Mouse (Mus musculus) embryonic stem cell, embryonic (primary cell): ENCODE measurements around the gene Fmnl1.

Experiments
- CTCF ChIA-PET, 4 experiments: fragments of 300-600 bp in 2 of 4; fragments of 350-600 bp in 2 of 4; sonication (Branson Sonifier 250); formaldehyde crosslinking; loops; one replicate each; lab custom pipeline; 2022; ENCODE audit warnings: inconsistent platforms in 2 of 4; lab: Charles Lee
- POLR2A ChIA-PET, 4 experiments: fragments of 300-600 bp in 2 of 4; fragments of 350-600 bp in 2 of 4; sonication (Branson Sonifier 250); formaldehyde crosslinking; loops; one replicate each; lab custom pipeline; 2022; ENCODE audit warnings: antibody characterized with exemption in 4 of 4, inconsistent platforms in 1 of 4; lab: Charles Lee

Fmnl1 gene

GRCm38 (mm10) chr11:103215355-103215754 lies 44.4 kb downstream of the Fmnl1 start:
- POLR2A ChIA-PET: interaction anchor here in 1 of 4 experiments (1.1 to 1.8 kb wide), 2 partner anchors 24 to 31 kb away, joined by 3 to 4 read pairs; no protein-coding TSS in a partner anchor
- CTCF ChIA-PET: interaction anchor here in 2 of 4 experiments (0.5 to 0.7 kb wide), 2 partner anchors 196 to 487 kb away, joined by 3 to 5 read pairs; no protein-coding TSS in a partner anchor

GRCm38 (mm10) chr11:103217790-103218516 lies 47.0 kb downstream of the Fmnl1 start, which contains the start of gene Spata32:
TSS of gene Spata32 (minus strand) at chr11:103218432.
- POLR2A ChIA-PET: interaction anchor here in 3 of 4 experiments (0.7 to 2.0 kb wide), 11 partner anchors 9 to 104 kb away, joined by 3 to 5 read pairs (median 3); partner anchors contain the start of gene Hexim1 (in 3 of the 3)
- CTCF ChIA-PET: interaction anchor here in 3 of 4 experiments (0.6 to 1.5 kb wide), 11 partner anchors 13 to 477 kb away, joined by 3 to 6 read pairs (median 4); no protein-coding TSS in a partner anchor

DNA sequence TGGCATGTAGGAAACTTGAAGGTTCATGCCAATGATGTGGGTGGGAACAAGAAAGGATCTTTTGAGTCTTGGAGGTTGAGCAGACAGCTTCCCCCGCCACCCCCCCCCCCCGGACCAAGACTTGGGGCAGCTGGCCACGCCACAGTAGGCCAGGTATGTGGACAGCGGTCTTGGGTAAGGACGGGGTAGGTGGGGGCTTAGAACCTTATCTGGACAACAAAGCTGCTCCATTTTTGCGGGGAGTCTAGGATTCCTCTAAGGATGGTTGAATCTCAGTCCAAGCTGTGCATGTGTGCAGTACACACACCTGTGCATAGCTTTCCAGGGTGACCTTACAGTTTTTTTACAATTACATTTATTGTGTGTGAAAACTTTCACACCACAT lies 47.6 kb downstream of the Fmnl1 start:
- ChIA-PET CTCF (interaction anchor here in 2 of 4 experiments (0.6 to 1.5 kb wide), 6 partner anchors 12 to 115 kb away, joined by 3 to 6 read pairs (median 4); no protein-coding TSS in a partner anchor), POLR2A (interaction anchor here in 3 of 4 experiments (0.6 to 2.0 kb wide), 6 partner anchors 9 to 981 kb away, joined by 3 to 5 read pairs (median 4); partner anchors contain the start of gene Hexim1 (in 1 of the 3))

DNA sequence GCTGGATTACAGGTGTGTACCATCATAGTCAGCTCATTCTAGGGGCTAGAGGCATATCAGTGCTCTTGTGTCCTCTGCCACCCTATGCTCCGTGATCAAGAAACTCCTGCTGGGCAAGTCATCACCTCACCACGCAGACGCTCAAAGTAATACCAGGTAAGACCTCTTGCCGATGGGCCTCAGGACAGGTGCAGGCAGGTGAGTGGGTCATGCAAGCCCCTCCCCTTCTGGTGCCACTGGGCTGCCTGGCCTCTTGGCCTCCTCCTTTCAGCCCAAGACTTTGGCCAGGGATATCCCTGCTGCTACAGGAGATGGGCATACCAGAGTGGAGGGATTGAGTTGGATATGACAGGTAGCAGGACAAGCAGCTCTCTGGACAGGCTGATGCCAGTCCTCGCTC lies 48.4 kb downstream of the Fmnl1 start:
- ChIA-PET CTCF (interaction anchor here in 1 of 4 experiments (0.5 kb wide), 1 partner anchor 326 kb away, joined by 3 read pairs; no protein-coding TSS in a partner anchor), POLR2A (interaction anchor here in 3 of 4 experiments (0.6 to 1.6 kb wide), 4 partner anchors 18 to 139 kb away, joined by 3 to 5 read pairs (median 3); no protein-coding TSS in a partner anchor)

DNA sequence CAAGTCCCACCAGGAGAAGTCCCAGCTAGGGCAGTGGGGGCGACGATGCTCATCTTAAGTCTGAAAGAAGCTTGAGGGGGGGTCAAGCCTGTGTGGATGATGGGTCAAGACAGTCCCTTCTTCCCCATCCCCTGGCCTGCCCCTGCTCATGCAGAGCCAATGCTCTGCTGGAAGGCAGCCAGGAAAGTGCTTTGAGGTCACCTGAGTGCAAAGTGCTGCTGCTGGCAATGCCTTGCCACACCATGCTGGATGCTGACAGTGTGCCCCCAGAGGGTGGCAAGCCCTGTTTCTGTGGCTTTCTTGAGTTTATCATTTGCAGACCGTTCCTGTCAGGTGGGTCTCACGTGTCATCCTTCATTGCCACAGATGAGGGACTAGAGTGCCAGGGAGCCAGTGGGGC lies 49.1 kb downstream of the Fmnl1 start:
- CTCF ChIA-PET: interaction anchor here in 1 of 4 experiments (1.7 kb wide), 1 partner anchor 13 kb away, joined by 4 read pairs; no protein-coding TSS in a partner anchor

GRCm38 (mm10) chr11:103221437-103221836 lies 50.5 kb downstream of the Fmnl1 start:
- ChIA-PET POLR2A (interaction anchor here in 2 of 4 experiments (0.7 to 1.4 kb wide), 3 partner anchors 10 to 107 kb away, joined by 4 to 5 read pairs (median 5); no protein-coding TSS in a partner anchor), CTCF (interaction anchor here in 2 of 4 experiments (0.7 to 1.7 kb wide), 2 partner anchors 11 kb away, joined by 3 to 4 read pairs; no protein-coding TSS in a partner anchor)

More for the DNA sequence above, 49.1 kb downstream of the Fmnl1 start:
- POLR2A ChIA-PET: interaction anchor here in 2 of 4 experiments (1.3 to 1.6 kb wide), 2 partner anchors 9 to 17 kb away, joined by 3 to 4 read pairs; no protein-coding TSS in a partner anchor

DNA sequence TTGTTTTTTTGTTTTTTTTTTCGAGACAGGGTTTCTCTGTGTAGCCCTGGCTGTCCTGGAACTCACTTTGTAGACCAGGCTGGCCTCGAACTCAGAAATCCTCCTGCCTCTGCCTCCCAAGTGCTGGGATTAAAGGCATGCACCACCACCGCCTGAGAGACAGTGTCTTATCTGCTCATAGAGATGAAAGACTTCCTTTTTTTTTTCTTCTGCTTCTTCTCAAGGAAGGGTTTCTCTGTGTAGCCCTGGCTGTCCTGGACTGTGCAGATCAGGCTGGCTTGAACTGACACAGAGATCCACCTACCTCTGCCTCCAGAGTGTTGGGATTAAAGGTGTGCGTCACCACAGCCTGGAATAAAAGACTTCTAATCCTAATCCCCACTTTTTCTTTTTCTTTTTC lies 51.8 kb downstream of the Fmnl1 start:
- POLR2A ChIA-PET: interaction anchor here in 1 of 4 experiments (0.9 kb wide), 1 partner anchor 109 kb away, joined by 3 read pairs; no protein-coding TSS in a partner anchor
- CTCF ChIA-PET: interaction anchor here in 3 of 4 experiments (0.6 to 2.4 kb wide), 3 partner anchors 10 to 334 kb away, joined by 3 to 13 read pairs (median 3); no protein-coding TSS in a partner anchor

GRCm38 (mm10) chr11:103223444-103223843 lies 52.5 kb downstream of the Fmnl1 start:
- CTCF ChIA-PET: interaction anchor here (0.5 to 2.4 kb wide), 9 partner anchors 9 to 491 kb away, joined by 3 to 13 read pairs (median 4); no protein-coding TSS in a partner anchor
- POLR2A ChIA-PET: interaction anchor here in 3 of 4 experiments (0.7 to 1.9 kb wide), 8 partner anchors 10 to 121 kb away, joined by 3 to 7 read pairs (median 4); partner anchors contain the start of genes Hexim1 (in 2 of the 3), Acbd4 (in 1 of the 3) and Plcd3 (in 1 of the 3)

GRCm38 (mm10) chr11:103223951-103224456 lies 53.1 kb downstream of the Fmnl1 start:
- CTCF ChIA-PET: interaction anchor here (0.5 to 2.4 kb wide), 9 partner anchors 9 to 492 kb away, joined by 3 to 13 read pairs (median 5); no protein-coding TSS in a partner anchor
- POLR2A ChIA-PET: interaction anchor here in 3 of 4 experiments (0.6 to 1.9 kb wide), 12 partner anchors 9 to 122 kb away, joined by 3 to 7 read pairs (median 3); partner anchors contain the start of genes Hexim1 (in 2 of the 3), Acbd4 (in 1 of the 3) and Plcd3 (in 1 of the 3)

DNA sequence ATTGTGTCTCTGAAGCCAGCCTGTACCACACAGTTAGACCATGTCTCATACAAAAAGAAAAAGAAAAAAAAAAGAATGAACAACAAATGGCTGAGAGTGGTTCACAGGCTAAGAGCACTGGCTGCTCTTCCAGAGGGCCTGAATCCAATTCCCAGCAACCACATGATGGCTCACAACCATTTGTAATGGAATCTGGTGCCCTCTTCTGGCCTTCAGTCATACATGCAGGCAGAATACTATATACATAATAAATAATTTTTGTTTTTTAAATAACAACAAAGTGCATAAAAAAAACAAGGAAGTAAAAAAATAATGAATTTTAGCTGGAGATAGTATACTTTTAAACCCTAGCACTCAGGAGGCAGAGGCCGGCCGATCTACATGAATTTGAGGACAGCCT lies 58.7 kb downstream of the Fmnl1 start:
- CTCF ChIA-PET: no interaction called here
- POLR2A ChIA-PET: interaction anchor here in 1 of 4 experiments (1.8 to 2.0 kb wide), 2 partner anchors 17 to 114 kb away, joined by 5 to 10 read pairs; partner anchors contain the start of gene Hexim1

- POLR2A ChIA-PET: interaction anchor here (0.5 to 2.0 kb wide), 11 partner anchors 10 to 1083 kb away, joined by 3 to 10 read pairs (median 4); partner anchors contain the start of genes Hexim1 (in 1 of the 4) and Spata32 (in 1 of the 4)
- CTCF ChIA-PET: interaction anchor here (0.5 to 1.6 kb wide), 12 partner anchors 10 to 338 kb away, joined by 3 to 7 read pairs (median 3); partner anchors contain the start of gene Spata32 (in 1 of the 4)
Observed at GRCm38 (mm10) chr11:103230626-103231025, 59.7 kb downstream of the Fmnl1 start.

DNA sequence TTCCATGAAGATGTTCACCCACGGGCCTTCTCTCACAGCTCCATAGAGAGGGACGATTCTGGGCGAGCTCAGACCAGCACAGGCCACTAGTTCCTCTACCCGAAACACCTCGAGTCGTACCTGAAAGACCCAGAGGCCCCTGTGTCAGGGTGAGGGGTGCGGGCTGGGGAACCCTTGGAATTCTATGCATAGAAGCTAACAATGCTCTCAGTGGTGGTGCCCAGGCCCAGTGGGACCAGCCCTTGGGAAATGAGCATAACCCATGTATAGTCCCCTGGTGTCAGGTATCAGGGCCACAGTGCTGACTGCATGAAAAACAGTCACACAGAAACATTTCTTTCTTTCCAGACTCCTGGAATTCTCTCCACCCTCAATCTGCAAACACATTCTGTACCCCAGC lies 60.5 kb downstream of the Fmnl1 start:
- ChIA-PET CTCF (interaction anchor here (0.6 to 1.6 kb wide), 10 partner anchors 9 to 418 kb away, joined by 3 to 7 read pairs (median 3); partner anchors contain the start of gene Spata32 (in 1 of the 4)), POLR2A (interaction anchor here in 2 of 4 experiments (0.6 to 2.0 kb wide), 8 partner anchors 10 to 115 kb away, joined by 3 to 10 read pairs (median 4); partner anchors contain the start of genes Hexim1 (in 1 of the 2) and Spata32 (in 1 of the 2))

- POLR2A ChIA-PET: interaction anchor here in 2 of 4 experiments (0.6 to 1.6 kb wide), 11 partner anchors 8 to 121 kb away, joined by 3 to 6 read pairs (median 3); partner anchors contain the start of genes Hexim1 (in 2 of the 2) and Fmnl1 (in 1 of the 2)
- CTCF ChIA-PET: interaction anchor here (0.5 to 2.5 kb wide), 47 partner anchors 8 to 1085 kb away, joined by 3 to 15 read pairs (median 4); partner anchors contain the start of genes Acbd4 (in 1 of the 4), C1ql1 (in 1 of the 4), Hexim1 (in 1 of the 4) and Plcd3 (in 1 of the 4)
Observed at GRCm38 (mm10) chr11:103232966-103233365, 62.1 kb downstream of the Fmnl1 start.

GRCm38 (mm10) chr11:103234447-103234846 lies 63.5 kb downstream of the Fmnl1 start:
- ChIA-PET POLR2A (interaction anchor here in 1 of 4 experiments (0.6 kb wide), 1 partner anchor 21 kb away, joined by 3 read pairs; no protein-coding TSS in a partner anchor), CTCF (interaction anchor here in 1 of 4 experiments (2.5 kb wide), 1 partner anchor 91 kb away, joined by 15 read pairs; no protein-coding TSS in a partner anchor)

GRCm38 (mm10) chr11:103235702-103236101 lies 64.8 kb downstream of the Fmnl1 start:
- ChIA-PET CTCF (interaction anchor here in 3 of 4 experiments (0.6 to 2.3 kb wide), 11 partner anchors 11 to 495 kb away, joined by 3 to 9 read pairs (median 4); partner anchors contain the start of genes Acbd4 (in 1 of the 3) and Fmnl1 (in 1 of the 3)), POLR2A (interaction anchor here in 3 of 4 experiments (0.6 to 2.6 kb wide), 11 partner anchors 12 to 334 kb away, joined by 3 to 16 read pairs (median 4); partner anchors contain the start of genes Hexim1 (in 2 of the 3), Map3k14 (in 1 of the 3) and Spata32 (in 1 of the 3))

- ChIA-PET CTCF (interaction anchor here (0.6 to 2.3 kb wide), 21 partner anchors 10 to 1222 kb away, joined by 3 to 11 read pairs (median 4); partner anchors contain the start of gene Fmnl1 (in 1 of the 4)), POLR2A (interaction anchor here (0.6 to 2.6 kb wide), 23 partner anchors 12 to 1681 kb away, joined by 3 to 16 read pairs (median 3); partner anchors contain the start of genes Hexim1 (in 3 of the 4) and Spata32 (in 2 of the 4))
Observed at GRCm38 (mm10) chr11:103236431-103236830, 65.5 kb downstream of the Fmnl1 start.
